Mouse (Mus musculus) myocyte (in vitro differentiated cells): ENCODE measurements around the gene Ciz1. TPM values are rescaled to one million over a fixed set of nuclear protein-coding genes. Genes with fewer than 3 reads are reported as not detected.

ENCODE experiments used
- H3K27me3 ChIP-seq: one replicate; pipeline ENCODE4 v1.6.1; 2011; ENCODE audit not compliant: control insufficient read depth, insufficient read depth, insufficient read length
- H3K36me3 ChIP-seq: one replicate; pipeline ENCODE4 v1.6.1; 2011; ENCODE audit not compliant: control insufficient read depth, insufficient read depth
- H3K4me2 ChIP-seq: one replicate; pipeline ENCODE4 v1.6.1; 2011; ENCODE audit warnings: low read depth, control low read depth
- H3K4me3 ChIP-seq: one replicate; pipeline ENCODE4 v1.5.1; 2011; ENCODE audit warnings: mild to moderate bottlenecking, control low read depth, moderate library complexity
- H3K79me2 ChIP-seq: one replicate; pipeline ENCODE4 v1.6.1; 2011; ENCODE audit not compliant: control insufficient read depth, insufficient read depth
- H3ac ChIP-seq: one replicate; pipeline ENCODE4 v1.6.1; 2011; ENCODE audit not compliant: control insufficient read depth, insufficient read length
- CEBPB ChIP-seq: IDR thresholded peaks from 2 replicates; pipeline ENCODE4 v1.6.1; 2011; ENCODE audit warnings: mild to moderate bottlenecking, moderate library complexity; ENCODE audit not compliant: poor library complexity, insufficient read depth, severe bottlenecking
- E2F4 ChIP-seq: IDR thresholded peaks from one replicate; pipeline ENCODE4 v1.6.1; 2011; ENCODE audit warnings: mild to moderate bottlenecking, control low read depth, moderate library complexity; ENCODE audit not compliant: insufficient read depth
- MAX ChIP-seq: IDR thresholded peaks from one replicate; pipeline ENCODE4 v1.6.1; 2011; ENCODE audit warnings: low read depth, mild to moderate bottlenecking, control low read depth
- MYOD1 ChIP-seq, 3 experiments: IDR thresholded peaks; one replicate each; pipeline ENCODE4 v1.6.1; 2011; ENCODE audit warnings: control low read depth in 2 of 3, low read depth in 2 of 3, mild to moderate bottlenecking in 2 of 3, moderate library complexity in 1 of 3; ENCODE audit not compliant: insufficient read length in 2 of 3, control insufficient read depth in 1 of 3
- MYOG ChIP-seq, 3 experiments: IDR thresholded peaks; one replicate each; pipeline ENCODE4 v1.6.1; 2011; ENCODE audit warnings: control low read depth in 2 of 3, low read depth in 2 of 3, mild to moderate bottlenecking in 2 of 3; ENCODE audit not compliant: insufficient read length in 2 of 3, control insufficient read depth in 1 of 3, insufficient read depth in 1 of 3
- POLR2A ChIP-seq: IDR thresholded peaks from one replicate; pipeline ENCODE4 v1.6.1; 2011; ENCODE audit warnings: low read depth, mild to moderate bottlenecking, control low read depth, moderate library complexity; ENCODE audit not compliant: insufficient read length
- POLR2AphosphoS2 ChIP-seq: IDR thresholded peaks from one replicate; pipeline ENCODE4 v1.6.1; 2011; ENCODE audit warnings: low read depth, control low read depth; ENCODE audit not compliant: insufficient read length
- REST ChIP-seq: IDR thresholded peaks from one replicate; pipeline ENCODE4 v1.6.1; 2011; ENCODE audit warnings: mild to moderate bottlenecking, control low read depth, moderate library complexity; ENCODE audit not compliant: insufficient read depth, insufficient read length
- SRF ChIP-seq: IDR thresholded peaks from one replicate; pipeline ENCODE4 v1.6.1; 2011; ENCODE audit warnings: low read depth; ENCODE audit not compliant: control insufficient read depth, insufficient read length
- TCF12 ChIP-seq: IDR thresholded peaks from one replicate; pipeline ENCODE4 v1.6.1; 2011; ENCODE audit warnings: mild to moderate bottlenecking, control low read depth; ENCODE audit not compliant: poor library complexity, insufficient read depth, severe bottlenecking
- TCF3 ChIP-seq: IDR thresholded peaks from one replicate; pipeline ENCODE4 v1.6.1; 2011; ENCODE audit warnings: low read depth, control low read depth; ENCODE audit not compliant: insufficient read length
- USF1 ChIP-seq: IDR thresholded peaks from one replicate; pipeline ENCODE4 v1.6.1; 2011; ENCODE audit warnings: low read depth, mild to moderate bottlenecking, control low read depth, moderate library complexity
- polyA plus RNA-seq: library from polyadenylated mRNA; unstranded; fragments of >200 nt; fragmentation: generic; extraction: Trizol; gene quantifications from one replicate; pipeline ENCODE4 v1.2.1, GENCODE M21; 2012; ENCODE audit warnings: missing spikeins

Ciz1 gene
- polyA plus RNA-seq, 1 experiment, result 54.2 TPM

- Histone ChIP-seq H3K4me3 (no peak overlapping the region), H3K36me3 (no peaks in the 10 kb centered on the region), H3K79me2 (no peaks in the 10 kb centered on the region)
Observed at GRCm38 (mm10) chr2:32327200-32327599, 24.9 kb upstream of the Ciz1 start.

GRCm38 (mm10) chr2:32328911-32329460 is 23.1 kb upstream of the Ciz1 start:
- Histone ChIP-seq H3K36me3 (no peaks in the 10 kb centered on the region), H3K79me2 (no peaks in the 10 kb centered on the region), H3K4me3 (no peak overlapping the region), H3K27me3 (no peaks in the 10 kb centered on the region), H3ac (no peak overlapping the region), H3K4me2 (no peak overlapping the region)
- TF ChIP-seq REST, result no peak
- TF ChIP-seq SRF, result no peak
- no peak for TF ChIP-seq E2F4
- no peak for TF ChIP-seq MYOG (IDR thresholded peaks at IDR 0.05; ENCODE audit: control insufficient read depth in 1 of 3, insufficient read depth in 1 of 3, insufficient read length in 2 of 3, low read depth in 2 of 3)
- TF ChIP-seq POLR2A, result no peak
- TF ChIP-seq TCF3, result no peak
- no peak for TF ChIP-seq CEBPB
- TF ChIP-seq USF1, result no peak
- no peak for TF ChIP-seq POLR2AphosphoS2
- TF ChIP-seq MAX, result no peak

More at GRCm38 (mm10) chr2:32327200-32327599, 24.9 kb upstream of the Ciz1 start:
- Histone ChIP-seq H3K4me2 (no peak overlapping the region), H3ac (no peak overlapping the region), H3K27me3 (no peaks in the 10 kb centered on the region)
- TF ChIP-seq CEBPB (no peak), SRF (no peak), MYOD1 (IDR thresholded peaks at IDR 0.05; ENCODE audit: control insufficient read depth in 1 of 3, insufficient read length in 2 of 3, low read depth in 2 of 3) (no peak), TCF12 (no peak), E2F4 (no peak), POLR2A (no peak)

- peak overlapping the region; percentile 27 for H3K4me2 ChIP-seq
- no peak overlapping the region for H3K4me3 ChIP-seq
- no peak for TF ChIP-seq TCF3
- TF ChIP-seq TCF12, result no peak
- TF ChIP-seq MYOG (IDR thresholded peaks at IDR 0.05; ENCODE audit: control insufficient read depth in 1 of 3, insufficient read depth in 1 of 3, insufficient read length in 2 of 3, low read depth in 2 of 3), result no peak
- no peak for TF ChIP-seq CEBPB
- no peak for TF ChIP-seq MYOD1 (IDR thresholded peaks at IDR 0.05; ENCODE audit: control insufficient read depth in 1 of 3, insufficient read length in 2 of 3, low read depth in 2 of 3)
- no peak for TF ChIP-seq POLR2AphosphoS2
- TF ChIP-seq POLR2A, result no peak
- TF ChIP-seq SRF, result no peak
- no peak for TF ChIP-seq E2F4
- no peak for TF ChIP-seq USF1
- no peaks in the 10 kb centered on the region for H3K79me2 ChIP-seq
- H3K36me3 ChIP-seq, result no peaks in the 10 kb centered on the region
- no peaks in the 10 kb centered on the region for H3K27me3 ChIP-seq
- no peak overlapping the region for H3ac ChIP-seq
Observed at GRCm38 (mm10) chr2:32329531-32329930, 22.6 kb upstream of the Ciz1 start.

GRCm38 (mm10) chr2:32332159-32332558 is 20.0 kb upstream of the Ciz1 start:
- TF ChIP-seq TCF3 (no peak), CEBPB (no peak), MYOD1 (IDR thresholded peaks at IDR 0.05; ENCODE audit: control insufficient read depth in 1 of 3, insufficient read length in 2 of 3, low read depth in 2 of 3) (no peak), USF1 (no peak), POLR2A (no peak), MAX (no peak), SRF (no peak), TCF12 (no peak), POLR2AphosphoS2 (no peak)
- Histone ChIP-seq H3K36me3 (no peaks in the 10 kb centered on the region), H3ac (no peak overlapping the region), H3K79me2 (no peaks in the 10 kb centered on the region), H3K4me2 (no peak overlapping the region), H3K4me3 (no peak overlapping the region), H3K27me3 (no peaks in the 10 kb centered on the region)

- no peak for TF ChIP-seq POLR2AphosphoS2
- no peak for TF ChIP-seq MYOD1 (IDR thresholded peaks at IDR 0.05; ENCODE audit: control insufficient read depth in 1 of 3, insufficient read length in 2 of 3, low read depth in 2 of 3)
- no peak for TF ChIP-seq REST
- TF ChIP-seq POLR2A, result no peak
- no peak for TF ChIP-seq TCF12
- TF ChIP-seq USF1, result no peak
- no peak for TF ChIP-seq E2F4
- no peak for TF ChIP-seq SRF
- no peak for TF ChIP-seq MAX
- no peak for TF ChIP-seq CEBPB
- no peak for TF ChIP-seq MYOG (IDR thresholded peaks at IDR 0.05; ENCODE audit: control insufficient read depth in 1 of 3, insufficient read depth in 1 of 3, insufficient read length in 2 of 3, low read depth in 2 of 3)
- TF ChIP-seq TCF3, result no peak
- Histone ChIP-seq H3K27me3 (no peaks in the 10 kb centered on the region), H3K4me3 (no peak overlapping the region), H3K4me2 (no peak overlapping the region), H3K79me2 (no peaks in the 10 kb centered on the region), H3K36me3 (no peaks in the 10 kb centered on the region), H3ac (no peak overlapping the region)
Observed at GRCm38 (mm10) chr2:32335888-32336287, 16.2 kb upstream of the Ciz1 start.
